Mouse (Mus musculus): ENCODE results near the gene Ttc19. TPM values are rescaled to one million over a fixed set of nuclear protein-coding genes. Genes with fewer than 3 reads are reported as not detected.
"Not testable (repeated sequence)": the region's sequence is repeated elsewhere in the genome, so short reads cannot be mapped to it uniquely, and the experiment has no call there.

The Ttc19 gene
- polyA plus RNA-seq, 1 experiment from 2014 or later, result 3.1 TPM

GRCm38 (mm10) chr11:62263599-62263998, 17.7 kb upstream of the Ttc19 start:
- Histone ChIP-seq H3K4me2 (no peak overlapping the region), H3K27ac (replicated peaks) (no peak overlapping the region), H3K4me3 (replicated peaks) (no peak overlapping the region), H3K27me3 (peaks cover 15% of the 10 kb centered on the region), H3K9ac (no peak overlapping the region), H3K36me3 (replicated peaks) (no peaks in the 10 kb centered on the region), H3K9me3 (replicated peaks) (no peaks in the 10 kb centered on the region), H3K4me1 (replicated peaks) (no peaks in the 10 kb centered on the region)
- 70% methylated on average over 7 of the region's 7 CpGs for WGBS (ENCODE audit: insufficient replicate concordance)
- ATAC-seq (ENCODE audit: insufficient read depth), result no peak

GRCm38 (mm10) chr11:62264018-62264417, 17.3 kb upstream of the Ttc19 start:
- Histone ChIP-seq H3K9me3 (replicated peaks) (no peaks in the 10 kb centered on the region), H3K27me3 (peaks cover 15% of the 10 kb centered on the region), H3K27ac (replicated peaks) (no peak overlapping the region), H3K36me3 (replicated peaks) (no peaks in the 10 kb centered on the region), H3K4me2 (no peak overlapping the region), H3K4me3 (replicated peaks) (no peak overlapping the region), H3K4me1 (replicated peaks) (no peaks in the 10 kb centered on the region), H3K9ac (no peak overlapping the region)
- WGBS (ENCODE audit: insufficient replicate concordance), result 44% methylated on average over 7 of the region's 7 CpGs
- ATAC-seq (ENCODE audit: insufficient read depth), result no peak

GRCm38 (mm10) chr11:62265642-62266041, 15.6 kb upstream of the Ttc19 start:
- 70% methylated on average over 7 of the region's 7 CpGs for WGBS (ENCODE audit: insufficient replicate concordance)
- no peaks in the 10 kb centered on the region for H3K4me1 ChIP-seq (replicated peaks)
- H3K36me3 ChIP-seq (replicated peaks), result no peaks in the 10 kb centered on the region
- no peak overlapping the region for H3K4me2 ChIP-seq
- H3K4me3 ChIP-seq (replicated peaks), result no peak overlapping the region
- H3K27ac ChIP-seq (replicated peaks), result no peak overlapping the region
- ATAC-seq (ENCODE audit: insufficient read depth), result no peak
- peaks cover 15% of the 10 kb centered on the region for H3K27me3 ChIP-seq
- no peaks in the 10 kb centered on the region for H3K9me3 ChIP-seq (replicated peaks)
- H3K9ac ChIP-seq, result no peak overlapping the region

GRCm38 (mm10) chr11:62266466-62267214, 14.6 kb upstream of the Ttc19 start:
- Histone ChIP-seq H3K27ac (replicated peaks) (no peak overlapping the region), H3K9me3 (replicated peaks) (no peaks in the 10 kb centered on the region), H3K4me1 (replicated peaks) (no peaks in the 10 kb centered on the region), H3K27me3 (0 out of 2 replicates have a peak, but pooled peaks cover 9% of the 10 kb centered on the region), H3K4me2 (no peak overlapping the region), H3K36me3 (replicated peaks) (no peaks in the 10 kb centered on the region), H3K9ac (no peak overlapping the region), H3K4me3 (replicated peaks) (no peak overlapping the region)
- 65% methylated on average over 17 of the region's 17 CpGs for WGBS (ENCODE audit: insufficient replicate concordance)
- ATAC-seq (ENCODE audit: insufficient read depth), result no peak

GRCm38 (mm10) chr11:62268381-62268780, 12.9 kb upstream of the Ttc19 start:
- H3K4me2 ChIP-seq, result no peak overlapping the region
- ATAC-seq (ENCODE audit: insufficient read depth), result no peak
- whole genome bisulfite sequencing (ENCODE audit: insufficient replicate concordance), result 46% methylated on average over 8 of the region's 8 CpGs

GRCm38 (mm10) chr11:62269097-62269496, 12.2 kb upstream of the Ttc19 start:
- Histone ChIP-seq H3K36me3 (replicated peaks) (no peaks in the 10 kb centered on the region), H3K4me2 (no peak overlapping the region), H3K27me3 (0 out of 2 replicates have a peak, but pooled peaks cover 5% of the 10 kb centered on the region), H3K9me3 (replicated peaks) (no peaks in the 10 kb centered on the region), H3K9ac (no peak overlapping the region), H3K4me1 (replicated peaks) (no peaks in the 10 kb centered on the region), H3K27ac (replicated peaks) (no peak overlapping the region), H3K4me3 (replicated peaks) (no peak overlapping the region)
- ATAC-seq (ENCODE audit: insufficient read depth), result no peak
- WGBS (ENCODE audit: insufficient replicate concordance), result 74% methylated on average over 12 of the region's 12 CpGs

More at GRCm38 (mm10) chr11:62268381-62268780, 12.9 kb upstream of the Ttc19 start:
- H3K27me3 ChIP-seq, result 0 out of 2 replicates have a peak, but pooled peaks cover 5% of the 10 kb centered on the region
- H3K4me3 ChIP-seq (replicated peaks), result no peak overlapping the region
- no peak overlapping the region for H3K27ac ChIP-seq (replicated peaks)
- no peaks in the 10 kb centered on the region for H3K9me3 ChIP-seq (replicated peaks)
- no peak overlapping the region for H3K9ac ChIP-seq
- H3K36me3 ChIP-seq (replicated peaks), result no peaks in the 10 kb centered on the region
- H3K4me1 ChIP-seq (replicated peaks), result no peaks in the 10 kb centered on the region

- no peak for ATAC-seq (ENCODE audit: insufficient read depth)
- no peaks in the 10 kb centered on the region for H3K27me3 ChIP-seq
- 55% methylated on average over 5 of the region's 5 CpGs for WGBS (ENCODE audit: insufficient replicate concordance)
- H3K4me3 ChIP-seq (replicated peaks), result no peak overlapping the region
- H3K36me3 ChIP-seq (replicated peaks), result no peaks in the 10 kb centered on the region
- H3K4me2 ChIP-seq, result no peak overlapping the region
- no peaks in the 10 kb centered on the region for H3K9me3 ChIP-seq (replicated peaks)
- no peaks in the 10 kb centered on the region for H3K4me1 ChIP-seq (replicated peaks)
- no peak overlapping the region for H3K9ac ChIP-seq
- H3K27ac ChIP-seq (replicated peaks), result no peak overlapping the region
Measured at GRCm38 (mm10) chr11:62270851-62271250, 10.4 kb upstream of the Ttc19 start.

GRCm38 (mm10) chr11:62277086-62277485, 4.2 kb upstream of the Ttc19 start:
- no peak overlapping the region for H3K27ac ChIP-seq (replicated peaks)
- 69% methylated on average over 8 of the region's 8 CpGs for WGBS (ENCODE audit: insufficient replicate concordance)
- no peak overlapping the region for H3K4me3 ChIP-seq (replicated peaks)
- no peaks in the 10 kb centered on the region for H3K36me3 ChIP-seq (replicated peaks)
- no peaks in the 10 kb centered on the region for H3K27me3 ChIP-seq
- H3K9me3 ChIP-seq (replicated peaks), result no peaks in the 10 kb centered on the region
- H3K4me2 ChIP-seq, result no peak overlapping the region
- H3K9ac ChIP-seq, result no peak overlapping the region
- H3K4me1 ChIP-seq (replicated peaks), result peaks cover 24% of the 10 kb centered on the region
- no peak for ATAC-seq (ENCODE audit: insufficient read depth)

GRCm38 (mm10) chr11:62278027-62278426, 3.2 kb upstream of the Ttc19 start:
- H3K9ac ChIP-seq, result no peak overlapping the region
- no peaks in the 10 kb centered on the region for H3K9me3 ChIP-seq (replicated peaks)
- no peaks in the 10 kb centered on the region for H3K27me3 ChIP-seq
- no peaks in the 10 kb centered on the region for H3K36me3 ChIP-seq (replicated peaks)
- H3K4me1 ChIP-seq (replicated peaks), result peaks cover 26% of the 10 kb centered on the region
- WGBS (ENCODE audit: insufficient replicate concordance), result 2% methylated on average over 5 of the region's 5 CpGs
- peak overlapping the region; percentile 37 for H3K4me2 ChIP-seq
- H3K27ac ChIP-seq (replicated peaks), result no peak overlapping the region; the same call in 1 of the 2 replicates
- ATAC-seq (ENCODE audit: insufficient read depth), result peak; percentile 31; the same call in 1 of the 2 replicates
- no peak overlapping the region for H3K4me3 ChIP-seq (replicated peaks)

GRCm38 (mm10) chr11:62281601-62281997, 326 bp downstream of the Ttc19 start:
- H3K4me2 ChIP-seq, result peak overlapping the region; percentile 97
- peak overlapping the region; percentile 82 for H3K4me3 ChIP-seq (replicated peaks)
- H3K9ac ChIP-seq, result peak overlapping the region; percentile 78
- H3K4me1 ChIP-seq (replicated peaks), result peaks cover 26% of the 10 kb centered on the region
- H3K27me3 ChIP-seq, result no peaks in the 10 kb centered on the region
- peak; percentile 86 for ATAC-seq (ENCODE audit: insufficient read depth)
- H3K36me3 ChIP-seq (replicated peaks), result peaks cover 9% of the 10 kb centered on the region; the same call in 1 of the 2 replicates
- peak overlapping the region; percentile 89 for H3K27ac ChIP-seq (replicated peaks)
- H3K9me3 ChIP-seq (replicated peaks), result no peaks in the 10 kb centered on the region
- under 1% methylated on average over 55 of the region's 57 CpGs for WGBS (ENCODE audit: insufficient replicate concordance)

- not testable (repeated sequence) for ATAC-seq (ENCODE audit: insufficient read depth); H3K4me2 ChIP-seq; H3K4me3 ChIP-seq (replicated peaks); H3K9me3 ChIP-seq (replicated peaks); H3K9ac ChIP-seq; H3K27ac ChIP-seq (replicated peaks); H3K27me3 ChIP-seq
- peaks cover 14% of the 10 kb centered on the region for H3K36me3 ChIP-seq (replicated peaks)
- peaks cover 19% of the 10 kb centered on the region for H3K4me1 ChIP-seq (replicated peaks)
- 83% methylated on average over 3 of the region's 3 CpGs for WGBS (ENCODE audit: insufficient replicate concordance)
Measured at GRCm38 (mm10) chr11:62284020-62284419, 2.7 kb downstream of the Ttc19 start.

All from liver, embryonic 15.5 days (tissue).